Mouse (Mus musculus) midbrain, embryonic 14.5 days (tissue): ENCODE data around the gene Slc39a2. TPM values are rescaled to one million over a fixed set of nuclear protein-coding genes. Genes with fewer than 3 reads are reported as not detected.

Experiments used
- ATAC-seq: fragments of 200-750 bp; cut with Nextera tagmentation; 2 replicates; pipeline ENCODE4 v1.8.0; 2017; ENCODE audit warnings: moderate number of reproducible peaks, moderate library complexity; ENCODE audit not compliant: low FRiP score, low TSS enrichment
- DNase-seq: peaks from one replicate; pipeline ENCODE4 v3.0.0-alpha.2; 2015
- H3K27ac ChIP-seq: fragments of 300-500 bp; sonication (generic); replicated peaks from 2 replicates; pipeline ENCODE4 v1.5.1; 2014; ENCODE audit warnings: mild to moderate bottlenecking, low read depth, low read length, moderate library complexity
- H3K27me3 ChIP-seq: fragments of 300-500 bp; sonication (generic); 2 replicates; pipeline ENCODE4 v1.6.1; 2014; ENCODE audit warnings: low read length, control low read depth, mixed read lengths; ENCODE audit not compliant: control insufficient read depth, insufficient read depth
- H3K36me3 ChIP-seq: fragments of 300-500 bp; sonication (generic); 2 replicates; pipeline ENCODE4 v1.6.1; 2014; ENCODE audit warnings: low read length, control low read depth; ENCODE audit not compliant: control insufficient read depth, insufficient read depth
- H3K4me1 ChIP-seq: fragments of 300-500 bp; sonication (generic); 2 replicates; pipeline ENCODE4 v1.6.1; 2014; ENCODE audit warnings: mild to moderate bottlenecking, antibody characterized with exemption, low read length, control low read depth; ENCODE audit not compliant: control insufficient read depth, insufficient read depth
- H3K4me2 ChIP-seq: fragments of 300-500 bp; sonication (generic); 2 replicates; pipeline ENCODE4 v1.6.1; 2014; ENCODE audit warnings: mild to moderate bottlenecking, low read length, moderate library complexity
- H3K4me3 ChIP-seq: fragments of 300-500 bp; sonication (generic); replicated peaks from 2 replicates; pipeline ENCODE4 v1.5.1; 2014; ENCODE audit warnings: low read depth, low read length
- H3K9ac ChIP-seq: fragments of 300-500 bp; sonication (generic); replicated peaks from 2 replicates; pipeline ENCODE4 v1.6.1; 2014; ENCODE audit warnings: mild to moderate bottlenecking, low read length, moderate library complexity
- H3K9me3 ChIP-seq: fragments of 300-500 bp; sonication (generic); 2 replicates; pipeline ENCODE4 v1.6.1; 2016; ENCODE audit warnings: low read length, control low read depth, mixed read lengths; ENCODE audit not compliant: control insufficient read depth
- WGBS: fragments of 180-500 bp; shearing (Covaris S2); extraction: QIAGEN DNeasy Blood & Tissue Kit; methylation state at CpG from one replicate; pipeline ENCODE4 v1.1.7; 2014; 5-methylcytosine and 5-hydroxymethylcytosine counted together
- polyA plus RNA-seq: library from polyadenylated mRNA; unstranded; fragments of >200 nt; fragmentation: Nextera tagmentation; extraction: Ambion mirVana; gene quantifications from 2 replicates; pipeline ENCODE4 v1.2.1, GENCODE M21; 2014

Slc39a2 gene
- polyA plus RNA-seq, 1 experiment from 2014 or later = 1.1 TPM

- no peak overlapping the region for H3K27ac ChIP-seq
- DNase-seq (no peak), ATAC-seq (no peak)
- H3K36me3 ChIP-seq = peaks cover 37% of the 10 kb centered on the region
- no peak overlapping the region for H3K4me2 ChIP-seq
- H3K4me1 ChIP-seq = no peaks in the 10 kb centered on the region
- no peak overlapping the region for H3K4me3 ChIP-seq
- H3K27me3 ChIP-seq = no peaks in the 10 kb centered on the region
- H3K9me3 ChIP-seq = no peaks in the 10 kb centered on the region
- 84% methylated on average over 14 of the region's 14 CpGs for WGBS
- no peak overlapping the region for H3K9ac ChIP-seq
These were observed 2.4 kb downstream of the Slc39a2 start for GRCm38 (mm10) chr14:51895071-51895470.

- H3K27me3 ChIP-seq = no peaks in the 10 kb centered on the region
- no peaks in the 10 kb centered on the region for H3K4me1 ChIP-seq
- H3K4me3 ChIP-seq = no peak overlapping the region
- DNase-seq = no peak
- 89% methylated on average over 6 of the region's 6 CpGs for WGBS
- H3K36me3 ChIP-seq = peaks cover 30% of the 10 kb centered on the region
- H3K4me2 ChIP-seq = no peak overlapping the region
- no peak overlapping the region for H3K27ac ChIP-seq
- no peaks in the 10 kb centered on the region for H3K9me3 ChIP-seq
- no peak overlapping the region for H3K9ac ChIP-seq
- no peak for ATAC-seq
These were observed 3.3 kb downstream of the Slc39a2 start for GRCm38 (mm10) chr14:51896019-51896418.

GRCm38 (mm10) chr14:51896539-51897170, 4.0 kb downstream of the Slc39a2 start:
- H3K4me1 ChIP-seq = no peaks in the 10 kb centered on the region
- H3K9ac ChIP-seq = no peak overlapping the region
- H3K4me3 ChIP-seq = no peak overlapping the region
- H3K27me3 ChIP-seq = no peaks in the 10 kb centered on the region
- H3K9me3 ChIP-seq = no peaks in the 10 kb centered on the region
- no peak overlapping the region for H3K27ac ChIP-seq
- peaks cover 24% of the 10 kb centered on the region for H3K36me3 ChIP-seq
- H3K4me2 ChIP-seq = no peak overlapping the region
- ATAC-seq = no peak
- no peak for DNase-seq
- 81% methylated on average over 8 of the region's 8 CpGs for WGBS

DNA sequence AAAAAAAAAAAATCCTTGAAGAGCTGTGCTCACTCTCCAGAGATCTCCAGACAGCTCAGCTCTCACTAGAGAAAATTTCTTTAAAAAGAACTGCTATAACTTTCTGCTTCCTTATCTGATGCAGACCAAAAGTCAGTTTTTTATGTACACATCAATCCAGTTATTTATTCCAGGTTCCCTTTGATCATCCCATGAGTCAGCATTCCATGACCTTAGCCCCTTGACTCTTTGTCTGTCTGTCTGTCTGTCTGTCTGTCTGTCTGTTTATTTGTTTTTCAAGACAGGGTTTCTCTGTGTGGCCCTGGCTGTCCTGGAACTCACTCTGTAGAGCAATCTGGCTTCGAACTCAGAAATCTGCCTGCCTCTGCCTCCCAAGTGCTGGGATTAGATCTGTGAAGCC, 6.7 kb downstream of the Slc39a2 start:
- H3K9me3 ChIP-seq = no peaks in the 10 kb centered on the region
- DNase-seq = no peak
- H3K27ac ChIP-seq = no peak overlapping the region
- peaks cover 8% of the 10 kb centered on the region for H3K36me3 ChIP-seq
- H3K9ac ChIP-seq = no peak overlapping the region
- no peak for ATAC-seq
- no peak overlapping the region for H3K4me3 ChIP-seq
- H3K27me3 ChIP-seq = no peaks in the 10 kb centered on the region
- H3K4me1 ChIP-seq = no peaks in the 10 kb centered on the region
- no peak overlapping the region for H3K4me2 ChIP-seq
- 94% methylated on average over 1 of the region's 1 CpGs for WGBS

- Histone ChIP-seq H3K4me3 (no peak overlapping the region), H3K4me2 (no peak overlapping the region), H3K9ac (no peak overlapping the region), H3K27ac (no peak overlapping the region), H3K27me3 (no peaks in the 10 kb centered on the region), H3K36me3 (no peaks in the 10 kb centered on the region), H3K9me3 (no peaks in the 10 kb centered on the region), H3K4me1 (no peaks in the 10 kb centered on the region)
- ATAC-seq (peak; percentile 61; the same call in 1 of the 2 replicates), DNase-seq (peak; percentile 89)
- WGBS = 63% methylated on average over 9 of the region's 9 CpGs
These were observed 10.4 kb downstream of the Slc39a2 start for GRCm38 (mm10) chr14:51902806-51903710.

- Histone ChIP-seq H3K36me3 (no peaks in the 10 kb centered on the region), H3K4me1 (no peaks in the 10 kb centered on the region), H3K27ac (no peak overlapping the region), H3K9me3 (no peaks in the 10 kb centered on the region), H3K27me3 (no peaks in the 10 kb centered on the region), H3K9ac (no peak overlapping the region), H3K4me2 (no peak overlapping the region), H3K4me3 (no peak overlapping the region)
- 94% methylated on average over 9 of the region's 9 CpGs for WGBS
- ATAC-seq = 0 out of 2 replicates have a peak, but pooled peaks have one; percentile 21
- no peak for DNase-seq
These were observed 11.1 kb downstream of the Slc39a2 start for GRCm38 (mm10) chr14:51903782-51904181.

DNA sequence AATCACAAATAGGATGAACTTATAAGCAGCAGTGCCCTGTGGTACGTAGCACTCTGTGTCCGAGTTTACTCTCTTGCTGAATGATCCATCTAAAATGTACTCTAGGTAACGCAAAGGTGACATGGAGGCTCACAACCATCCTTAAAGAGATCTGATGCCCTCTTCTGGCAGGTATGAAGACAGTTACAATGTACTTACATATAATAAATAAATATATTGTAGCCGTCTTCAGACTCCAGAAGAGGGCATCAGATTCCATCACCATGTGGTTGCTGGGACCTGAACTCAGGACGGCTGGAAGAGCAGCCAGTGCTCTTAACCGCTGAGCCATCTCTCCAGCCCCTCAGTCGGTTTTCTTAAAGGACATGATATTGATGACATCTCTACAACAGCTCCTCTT, 12.0 kb downstream of the Slc39a2 start:
- no peak overlapping the region for H3K9ac ChIP-seq
- 73% methylated on average over 7 of the region's 7 CpGs for WGBS
- DNase-seq = peak; percentile 38
- no peaks in the 10 kb centered on the region for H3K27me3 ChIP-seq
- H3K4me3 ChIP-seq = no peak overlapping the region
- no peaks in the 10 kb centered on the region for H3K9me3 ChIP-seq
- no peaks in the 10 kb centered on the region for H3K36me3 ChIP-seq
- H3K27ac ChIP-seq = no peak overlapping the region
- no peak overlapping the region for H3K4me2 ChIP-seq
- no peak for ATAC-seq
- H3K4me1 ChIP-seq = no peaks in the 10 kb centered on the region

GRCm38 (mm10) chr14:51906102-51906501, 13.4 kb downstream of the Slc39a2 start:
- Histone ChIP-seq H3K9ac (no peak overlapping the region), H3K4me3 (no peak overlapping the region), H3K9me3 (no peaks in the 10 kb centered on the region), H3K27me3 (no peaks in the 10 kb centered on the region), H3K4me2 (no peak overlapping the region), H3K4me1 (no peaks in the 10 kb centered on the region), H3K27ac (no peak overlapping the region), H3K36me3 (no peaks in the 10 kb centered on the region)
- 94% methylated on average over 11 of the region's 11 CpGs for WGBS
- ATAC-seq (no peak), DNase-seq (no peak)
